ENCODE assay signal across 9 mouse cellular contexts in the genomic region with DNA sequence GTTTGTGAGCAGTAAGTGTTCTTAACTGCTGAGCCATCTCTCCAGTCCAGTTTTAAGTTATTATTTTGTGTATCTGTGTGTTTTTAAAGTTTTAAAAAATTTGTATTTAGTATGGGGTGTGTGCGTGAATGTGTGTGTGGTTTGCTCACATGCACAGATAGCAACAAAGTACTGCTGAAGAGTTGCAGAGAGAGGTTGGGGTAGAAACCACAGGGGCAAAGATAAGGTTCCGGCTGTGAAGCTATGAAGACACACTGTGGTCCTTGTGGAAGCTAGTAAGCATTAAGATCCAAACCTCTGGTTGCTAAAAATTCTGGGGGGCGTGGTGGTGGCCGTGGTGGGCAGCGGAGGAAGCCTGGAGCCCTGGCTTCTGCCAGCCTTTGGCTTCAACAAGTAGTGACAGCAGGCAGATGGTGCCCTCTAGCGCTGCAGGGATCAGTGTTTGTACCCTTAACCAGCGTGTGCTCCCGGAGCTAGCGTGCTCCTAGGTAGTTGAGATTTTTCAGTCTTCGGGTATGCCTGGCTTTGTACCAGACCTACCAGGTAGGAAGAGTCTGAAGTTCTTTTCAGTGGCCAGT. TPM values are rescaled to one million over a fixed set of nuclear protein-coding genes. Genes with fewer than 3 reads are reported as not detected.
DNase-seq lines count a peak whose midpoint lies in the region; ATAC-seq and TF ChIP-seq lines count a peak whose summit lies in the region.
"Had no signal": no experiment of that assay in that cellular context is flagged by ENCODE, and none has a peak within 500 bp of the region (broad histone marks: within the 10 kb centered on the region; RNA-seq: fewer than 3 reads in every experiment).

No protein-coding gene starts in this region.

- no peak for ATAC-seq in midbrain, embryonic 14.5 days (ENCODE audit: low FRiP score, low TSS enrichment)
- no peak for ATAC-seq in midbrain, embryonic 15.5 days (replicated peaks)
- no peak for ATAC-seq in heart, embryonic 13.5 days (ENCODE audit: extremely low read depth, insufficient number of reproducible peaks, low FRiP score, low TSS enrichment)
- ATAC-seq in liver, embryonic 14.5 days (ENCODE audit: insufficient read depth), result no peak

- WGBS in midbrain, embryonic 14.5 days, result 63% methylated on average over 10 of the region's 10 CpGs
- 53% methylated on average over 10 of the region's 10 CpGs for WGBS in midbrain, embryonic 15.5 days
- WGBS in heart, embryonic 13.5 days, result 31% methylated on average over 10 of the region's 10 CpGs
- WGBS in liver, embryonic 14.5 days (ENCODE audit: insufficient replicate concordance), result 8% methylated on average over 10 of the region's 10 CpGs
- WGBS in small intestine, adult 2 months, result 34% methylated on average over 10 of the region's 10 CpGs

- H3K27ac ChIP-seq in midbrain, embryonic 14.5 days (replicated peaks; ENCODE audit: low read depth, low read length), result no peak overlapping the region
- H3K27ac ChIP-seq in midbrain, embryonic 15.5 days, result no peak overlapping the region
- H3K27ac ChIP-seq in heart, embryonic 13.5 days (replicated peaks), result no peak overlapping the region
- H3K27ac ChIP-seq in liver, embryonic 14.5 days, result no peak overlapping the region
- no peak overlapping the region for H3K27ac ChIP-seq in small intestine, adult 2 months (ENCODE audit: insufficient read depth, low read depth, low read length)
- H3K27ac ChIP-seq: embryonic facial prominence, embryonic 15.5 days had no signal

- DNase-seq in adrenal gland, adult (ENCODE audit: inconsistent age in 2 of 2, low spot score in 1 of 2), result peak; percentile 68 to 86
- DNase-seq in adrenal gland, adult 8-10 months, result no peak
- DNase-seq in midbrain, embryonic 14.5 days, result peak; percentile 46
- no peak for DNase-seq in liver, embryonic 14.5 days (ENCODE audit: low read depth in 3 of 3, low spot score in 3 of 3)
- no peak for DNase-seq in MN1 (ENCODE audit: low spot score)

- H3K27me3 ChIP-seq in midbrain, embryonic 14.5 days (ENCODE audit: control insufficient read depth, insufficient read depth, low read length), result no peaks in the 10 kb centered on the region
- no peaks in the 10 kb centered on the region for H3K27me3 ChIP-seq in midbrain, embryonic 15.5 days (replicated peaks)
- no peaks in the 10 kb centered on the region for H3K27me3 ChIP-seq in heart, embryonic 13.5 days (replicated peaks)
- no peaks in the 10 kb centered on the region for H3K27me3 ChIP-seq in liver, embryonic 14.5 days (ENCODE audit: control insufficient read depth, insufficient read depth, low read length)
- no peaks in the 10 kb centered on the region for H3K27me3 ChIP-seq in small intestine, adult 2 months (ENCODE audit: control insufficient read depth, insufficient read depth, low read length)
- H3K27me3 ChIP-seq: embryonic facial prominence, embryonic 15.5 days had no signal

- TF ChIP-seq POLR2A in small intestine, adult 2 months (IDR thresholded peaks at IDR 0.05; ENCODE audit: low read depth, low read length), result no peak

- no peaks in the 10 kb centered on the region for H3K36me3 ChIP-seq in midbrain, embryonic 14.5 days (ENCODE audit: control insufficient read depth, insufficient read depth, low read length)
- H3K36me3 ChIP-seq in midbrain, embryonic 15.5 days (replicated peaks), result no peaks in the 10 kb centered on the region
- 0 out of 2 replicates have a peak, but pooled peaks cover 9% of the 10 kb centered on the region for H3K36me3 ChIP-seq in heart, embryonic 13.5 days
- H3K36me3 ChIP-seq in liver, embryonic 14.5 days (replicated peaks; ENCODE audit: control insufficient read depth, insufficient read depth, low read depth), result no peaks in the 10 kb centered on the region
- H3K36me3 ChIP-seq in small intestine, adult 2 months (ENCODE audit: control insufficient read depth, insufficient read depth, low read length), result no peaks in the 10 kb centered on the region
- H3K36me3 ChIP-seq: embryonic facial prominence, embryonic 15.5 days had no signal

- no peaks in the 10 kb centered on the region for H3K9me3 ChIP-seq in midbrain, embryonic 14.5 days (ENCODE audit: control insufficient read depth, low read length)
- no peaks in the 10 kb centered on the region for H3K9me3 ChIP-seq in midbrain, embryonic 15.5 days
- H3K9me3 ChIP-seq in heart, embryonic 13.5 days, result no peaks in the 10 kb centered on the region
- H3K9me3 ChIP-seq in liver, embryonic 14.5 days (ENCODE audit: control insufficient read depth, low read length), result no peaks in the 10 kb centered on the region
- H3K9me3 ChIP-seq: embryonic facial prominence, embryonic 15.5 days had no signal

- H3K4me1 ChIP-seq in midbrain, embryonic 14.5 days (ENCODE audit: control insufficient read depth, insufficient read depth, low read length), result no peaks in the 10 kb centered on the region
- peaks cover 7% of the 10 kb centered on the region for H3K4me1 ChIP-seq in midbrain, embryonic 15.5 days
- peaks cover 5% of the 10 kb centered on the region for H3K4me1 ChIP-seq in heart, embryonic 13.5 days
- H3K4me1 ChIP-seq in liver, embryonic 14.5 days (replicated peaks; ENCODE audit: control insufficient read depth in 2 of 2, insufficient read depth in 2 of 2, low read length in 1 of 2), result peaks cover 18 to 28% of the 10 kb centered on the region in 2 experiments
- peaks cover 10% of the 10 kb centered on the region; the same call in 1 of the 2 replicates for H3K4me1 ChIP-seq in small intestine, adult 2 months (ENCODE audit: control insufficient read depth, insufficient read depth, insufficient read length, low read length)

- no peak overlapping the region for H3K9ac ChIP-seq in midbrain, embryonic 14.5 days (replicated peaks; ENCODE audit: low read length)
- H3K9ac ChIP-seq in midbrain, embryonic 15.5 days, result no peak overlapping the region
- H3K9ac ChIP-seq in heart, embryonic 13.5 days, result 0 out of 2 replicates have a peak overlapping the region, but pooled peaks have one; percentile 56
- H3K9ac ChIP-seq in liver, embryonic 14.5 days (replicated peaks), result no peak overlapping the region; the same call in 1 of the 2 replicates
- H3K9ac ChIP-seq: embryonic facial prominence, embryonic 15.5 days had no signal

- peak; percentile 80 for TF ChIP-seq CTCF in liver, embryonic 14.5 days (IDR thresholded peaks at IDR 0.05; ENCODE audit: low read depth)
- TF ChIP-seq CTCF in small intestine, adult 2 months (IDR thresholded peaks at IDR 0.05; ENCODE audit: extremely low read depth, insufficient read length, insufficient replicate concordance, low read depth, low read length), result peak; percentile 64

- no peak for TF ChIP-seq EP300 in liver, embryonic 14.5 days (IDR thresholded peaks at IDR 0.05; ENCODE audit: low read depth)

- no peak overlapping the region for H3K4me2 ChIP-seq in midbrain, embryonic 14.5 days (ENCODE audit: low read length)
- H3K4me2 ChIP-seq in midbrain, embryonic 15.5 days, result no peak overlapping the region
- no peak overlapping the region for H3K4me2 ChIP-seq in heart, embryonic 13.5 days
- peak overlapping the region; percentile 35; the same call in 1 of the 2 replicates for H3K4me2 ChIP-seq in liver, embryonic 14.5 days (ENCODE audit: low read depth)
- H3K4me2 ChIP-seq: embryonic facial prominence, embryonic 15.5 days had no signal

- no peak overlapping the region for H3K4me3 ChIP-seq in midbrain, embryonic 14.5 days (replicated peaks; ENCODE audit: low read depth, low read length)
- no peak overlapping the region for H3K4me3 ChIP-seq in midbrain, embryonic 15.5 days
- H3K4me3 ChIP-seq in heart, embryonic 13.5 days, result no peak overlapping the region
- no peak overlapping the region for H3K4me3 ChIP-seq in liver, embryonic 14.5 days (ENCODE audit: insufficient read depth in 1 of 2, low read depth in 2 of 2, low read length in 2 of 2)
- no peak overlapping the region for H3K4me3 ChIP-seq in small intestine, adult 2 months (ENCODE audit: low read depth, low read length)
- H3K4me3 ChIP-seq: embryonic facial prominence, embryonic 15.5 days had no signal

RNA-seq across cellular contexts. Expression of gene Aacs, which starts 13.7 kb away (rescaled TPM):
- 10 to 100 TPM; 44.9 to 73.7 (median 53.8) TPM for total RNA-seq in adrenal gland, adult 8-10 months (2022)
- 63.6 and 71.3 TPM in 2 replicates for polyA plus RNA-seq in midbrain, embryonic 14.5 days (2014; fragmentation: Nextera tagmentation; extraction: Ambion mirVana)
- 95.9 and 96.0 TPM in 2 replicates for polyA plus RNA-seq in midbrain, embryonic 15.5 days (2015; fragmentation: Nextera tagmentation; extraction: Ambion mirVana)
- 13.0 and 15.3 TPM in 2 replicates for polyA plus RNA-seq in heart, embryonic 13.5 days (2015; fragmentation: Nextera tagmentation; extraction: Ambion mirVana)
- 11.0 and 11.6 TPM in 2 replicates for polyA plus RNA-seq in liver, embryonic 14.5 days (2012; rRNA removed)
- polyA plus RNA-seq in liver, embryonic 14.5 days (2014; fragmentation: Nextera tagmentation; extraction: Ambion mirVana), result 13.2 and 13.5 TPM in 2 replicates
- polyA plus RNA-seq in small intestine, adult 2 months (2012; rRNA removed), result 23.9 and 37.6 TPM in 2 replicates

RNA-seq across cellular contexts. Expression of gene Bri3bp, which starts 20.6 kb away (rescaled TPM):
- total RNA-seq in adrenal gland, adult 8-10 months (2022), result 10 to 100 TPM; 27.8 to 35.6 (median 31.6) TPM
- 26.8 and 37.8 TPM in 2 replicates for polyA plus RNA-seq in midbrain, embryonic 14.5 days (2014; fragmentation: Nextera tagmentation; extraction: Ambion mirVana)
- polyA plus RNA-seq in midbrain, embryonic 15.5 days (2015; fragmentation: Nextera tagmentation; extraction: Ambion mirVana), result 36.4 and 37.9 TPM in 2 replicates
- polyA plus RNA-seq in heart, embryonic 13.5 days (2015; fragmentation: Nextera tagmentation; extraction: Ambion mirVana), result 35.8 and 42.0 TPM in 2 replicates
- 3.7 and 4.9 TPM in 2 replicates for polyA plus RNA-seq in liver, embryonic 14.5 days (2012; rRNA removed)
- polyA plus RNA-seq in liver, embryonic 14.5 days (2014; fragmentation: Nextera tagmentation; extraction: Ambion mirVana), result 16.4 and 21.1 TPM in 2 replicates
- 28.5 and 33.5 TPM in 2 replicates for polyA plus RNA-seq in small intestine, adult 2 months (2012; rRNA removed)

RNA-seq across cellular contexts. Expression of gene Dhx37, which starts 28.0 kb away (rescaled TPM):
- 10 to 100 TPM; 19.1 to 22.1 (median 19.9) TPM for total RNA-seq in adrenal gland, adult 8-10 months (2022)
- polyA plus RNA-seq in midbrain, embryonic 14.5 days (2014; fragmentation: Nextera tagmentation; extraction: Ambion mirVana), result 8.5 and 9.8 TPM in 2 replicates
- polyA plus RNA-seq in midbrain, embryonic 15.5 days (2015; fragmentation: Nextera tagmentation; extraction: Ambion mirVana), result 14.2 and 14.8 TPM in 2 replicates
- polyA plus RNA-seq in heart, embryonic 13.5 days (2015; fragmentation: Nextera tagmentation; extraction: Ambion mirVana), result 8.5 and 9.8 TPM in 2 replicates
- 5.5 and 8.1 TPM in 2 replicates for polyA plus RNA-seq in liver, embryonic 14.5 days (2012; rRNA removed)
- 2.0 and 2.2 TPM in 2 replicates for polyA plus RNA-seq in liver, embryonic 14.5 days (2014; fragmentation: Nextera tagmentation; extraction: Ambion mirVana)
- 10.1 and 13.2 TPM in 2 replicates for polyA plus RNA-seq in small intestine, adult 2 months (2012; rRNA removed)

Comparison
In these comparisons a context has a peak if more than half of its experiments do, and no peak if none do; other contexts are left out.
1. DNase-seq: peak in adrenal gland, adult (2 of 2) and midbrain, embryonic 14.5 days (single experiment); none in adrenal gland, adult 8-10 months (single experiment), liver, embryonic 14.5 days (0 of 3) and MN1 (single experiment).